Comparison of ENCODE assay signal across 41 mouse cellular contexts in the genomic region with DNA sequence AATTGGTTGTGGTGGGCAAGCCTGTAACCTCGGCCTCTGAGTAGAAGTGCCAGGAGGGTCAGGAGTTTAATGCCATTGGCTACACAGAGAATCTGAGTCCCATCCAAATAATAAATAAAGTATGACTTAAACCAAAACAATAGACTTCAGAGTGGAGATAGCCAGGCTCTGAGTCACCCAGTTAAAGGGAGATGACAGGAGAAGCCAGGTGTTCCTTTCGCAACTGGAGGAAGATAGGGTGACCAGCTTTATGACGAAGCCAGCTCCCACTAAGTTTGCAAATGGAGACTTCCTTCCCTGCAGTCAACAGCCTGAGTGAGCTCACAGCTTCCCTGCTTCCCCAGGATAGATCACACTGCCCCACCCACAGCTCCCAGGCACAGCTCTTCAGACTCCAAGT. TPM values are rescaled to one million over a fixed set of nuclear protein-coding genes. Genes with fewer than 3 reads are reported as not detected.
DNase-seq lines count a peak whose midpoint lies in the region; ATAC-seq and TF ChIP-seq lines count a peak whose summit lies in the region.
"Had no signal": no experiment of that assay in that cellular context is flagged by ENCODE, and none has a peak within 500 bp of the region (broad histone marks: within the 10 kb centered on the region; RNA-seq: fewer than 3 reads in every experiment).

No protein-coding gene starts in this region.

- no peak for TF ChIP-seq CTCF in lung, postnatal 0 days (IDR thresholded peaks at IDR 0.05)

- 45% methylated on average over 3 of the region's 3 CpGs for WGBS in lung, postnatal 0 days
- WGBS in forebrain, embryonic 10.5 days: 69% methylated on average over 3 of the region's 3 CpGs

- peak; percentile 43; the same call in 1 of the 2 replicates for ATAC-seq in lung, postnatal 0 days
- peak; percentile 54 for ATAC-seq in granulocyte monocyte progenitor cell, adult 5-6 weeks (replicated peaks; ENCODE audit: poor library complexity, severe bottlenecking)
- ATAC-seq in megakaryocyte progenitor cell, adult 5-6 weeks (replicated peaks; ENCODE audit: poor library complexity): peak; percentile 23; the same call in 1 of the 2 replicates
- ATAC-seq: activated CD4-positive, CD25-positive, alpha-beta regulatory T cell, adult 4 months; forebrain, embryonic 16.5 days; inflammation-experienced regulatory T-cells, adult 6 months; midbrain, embryonic 13.5 days had no signal

- no peaks in the 10 kb centered on the region for H3K36me3 ChIP-seq in lung, postnatal 0 days (ENCODE audit: insufficient read depth, low read length)
- H3K36me3 ChIP-seq in forebrain, embryonic 10.5 days (replicated peaks): no peaks in the 10 kb centered on the region
- H3K36me3 ChIP-seq: embryonic facial prominence, embryonic 13.5 days; hindbrain, embryonic 13.5 days; limb, embryonic 10.5 days; limb, embryonic 15.5 days; midbrain, embryonic 13.5 days; stomach, embryonic 15.5 days had no signal

- no peak overlapping the region for H3K27ac ChIP-seq in lung, postnatal 0 days (ENCODE audit: low read length)
- H3K27ac ChIP-seq in forebrain, embryonic 10.5 days: no peak overlapping the region
- H3K27ac ChIP-seq: embryonic facial prominence, embryonic 13.5 days; hindbrain, embryonic 13.5 days; kidney, postnatal 0 days; limb, embryonic 10.5 days; limb, embryonic 15.5 days; liver, embryonic 14.5 days; midbrain, embryonic 13.5 days; stomach, embryonic 15.5 days had no signal

- H3K9ac ChIP-seq in lung, postnatal 0 days (replicated peaks; ENCODE audit: low read depth): no peak overlapping the region
- H3K9ac ChIP-seq: embryonic facial prominence, embryonic 13.5 days; hindbrain, embryonic 13.5 days; limb, embryonic 15.5 days; liver, embryonic 14.5 days; midbrain, embryonic 13.5 days; stomach, embryonic 15.5 days had no signal

- H3K9me3 ChIP-seq in lung, postnatal 0 days (ENCODE audit: low read length): no peaks in the 10 kb centered on the region
- H3K9me3 ChIP-seq in forebrain, embryonic 10.5 days: no peaks in the 10 kb centered on the region
- H3K9me3 ChIP-seq: embryonic facial prominence, embryonic 13.5 days; hindbrain, embryonic 13.5 days; limb, embryonic 10.5 days; limb, embryonic 15.5 days; midbrain, embryonic 13.5 days; stomach, embryonic 15.5 days had no signal

- no peak for TF ChIP-seq EP300 in lung, postnatal 0 days (IDR thresholded peaks at IDR 0.05)

- H3K4me1 ChIP-seq in lung, postnatal 0 days (ENCODE audit: insufficient read depth, low read depth, low read length): no peaks in the 10 kb centered on the region
- peaks cover 12% of the 10 kb centered on the region for H3K4me1 ChIP-seq in forebrain, embryonic 10.5 days
- H3K4me1 ChIP-seq: embryonic facial prominence, embryonic 13.5 days; hindbrain, embryonic 13.5 days; limb, embryonic 15.5 days; midbrain, embryonic 13.5 days had no signal

- peak; percentile 42 for DNase-seq in lung, postnatal 0 days (ENCODE audit: low spot score)
- no peak for DNase-seq in lung, postnatal 4 days
- DNase-seq in thymus, postnatal 14 days: no peak
- DNase-seq in forebrain, embryonic 10.5 days (ENCODE audit: extremely low spot score, low spot score): no peak
- DNase-seq in heart, adult 11 months: no peak
- no peak for DNase-seq in cerebellum, adult 9-11 months
- DNase-seq: adrenal gland, adult 2 months; cerebellum, adult 8-10 months; heart, postnatal 4 days; kidney, adult 8-10 months; kidney, postnatal 4 days; layer of hippocampus, postnatal 36 days; lung, adult 2 months; retina, postnatal 1 day; right cerebral cortex, postnatal 14 days; thymus, adult 18-20 months; thymus, postnatal 36 days had no signal

- H3K27me3 ChIP-seq in lung, postnatal 0 days (replicated peaks; ENCODE audit: insufficient read depth, low read length): no peaks in the 10 kb centered on the region
- no peaks in the 10 kb centered on the region for H3K27me3 ChIP-seq in forebrain, embryonic 10.5 days (ENCODE audit: poor library complexity, severe bottlenecking)
- H3K27me3 ChIP-seq: embryonic facial prominence, embryonic 13.5 days; limb, embryonic 15.5 days; midbrain, embryonic 13.5 days; stomach, embryonic 15.5 days had no signal

- no peak overlapping the region for H3K4me3 ChIP-seq in lung, postnatal 0 days (ENCODE audit: low read depth, low read length)
- H3K4me3 ChIP-seq in forebrain, embryonic 10.5 days: no peak overlapping the region
- H3K4me3 ChIP-seq: embryonic facial prominence, embryonic 13.5 days; hindbrain, embryonic 13.5 days; limb, embryonic 10.5 days; limb, embryonic 15.5 days; midbrain, embryonic 13.5 days; stomach, embryonic 15.5 days had no signal

- H3K4me2 ChIP-seq in lung, postnatal 0 days (replicated peaks; ENCODE audit: low read depth, low read length): no peak overlapping the region
- H3K4me2 ChIP-seq: embryonic facial prominence, embryonic 13.5 days; heart, embryonic 11.5 days; hindbrain, embryonic 13.5 days; limb, embryonic 15.5 days; midbrain, embryonic 13.5 days; stomach, embryonic 15.5 days had no signal

RNA-seq across cellular contexts. Expression of a gene that starts 0.9 kb away (rescaled TPM):
- polyA plus RNA-seq in lung, postnatal 0 days (2015; fragmentation: Nextera tagmentation; extraction: Ambion mirVana): 0.18 and 0.47 TPM in 2 replicates
- not detected in 2 replicates for total RNA-seq in granulocyte monocyte progenitor cell, adult 5-6 weeks (2014; fragmentation: Nextera tagmentation)
- total RNA-seq in granulocyte monocyte progenitor cell, adult 5-6 weeks (2017): not detected in 2 replicates
- 0.22 and 0.27 TPM in 2 replicates for total RNA-seq in megakaryocyte progenitor cell, adult 5-6 weeks (2015)
- not detected in 2 replicates for total RNA-seq in megakaryocyte progenitor cell, adult 5-6 weeks (2017)
- polyA plus RNA-seq in forebrain, embryonic 10.5 days (2016; fragmentation: Nextera tagmentation; extraction: Ambion mirVana): not detected in 2 replicates
- total RNA-seq: adrenal gland, postnatal 4 days; common myeloid progenitor, adult 5-6 weeks; gastrocnemius, adult 8-10 months; heart, postnatal 4 days; layer of hippocampus, postnatal 36 days had no signal
- polyA plus RNA-seq: CD4-positive, CD25-positive, alpha-beta regulatory T cell, adult 4 months; embryonic facial prominence, embryonic 13.5 days; forebrain, embryonic 11.5 days; heart, embryonic 11.5 days; heart, postnatal 0 days; hindbrain, embryonic 13.5 days; limb, embryonic 10.5 days; limb, embryonic 15.5 days; midbrain, embryonic 13.5 days had no signal

RNA-seq across cellular contexts. Expression of a gene that starts 18.4 kb away (rescaled TPM):
- polyA plus RNA-seq in lung, postnatal 0 days (2015; fragmentation: Nextera tagmentation; extraction: Ambion mirVana): 0.57 and 0.77 TPM in 2 replicates
- total RNA-seq in granulocyte monocyte progenitor cell, adult 5-6 weeks (2014; fragmentation: Nextera tagmentation): not detected in 2 replicates
- not detected in 2 replicates for total RNA-seq in granulocyte monocyte progenitor cell, adult 5-6 weeks (2017)
- not detected in 2 replicates for total RNA-seq in megakaryocyte progenitor cell, adult 5-6 weeks (2015)
- not detected in 2 replicates for total RNA-seq in megakaryocyte progenitor cell, adult 5-6 weeks (2017)
- polyA plus RNA-seq in forebrain, embryonic 10.5 days (2016; fragmentation: Nextera tagmentation; extraction: Ambion mirVana): 0.58 and 0.63 TPM in 2 replicates
- total RNA-seq: adrenal gland, adult 2 months; adrenal gland, postnatal 4 days; common myeloid progenitor, adult 5-6 weeks; gastrocnemius, adult 8-10 months; heart, postnatal 4 days; layer of hippocampus, postnatal 36 days; megakaryocyte-erythroid progenitor cell, adult 5-6 weeks had no signal
- polyA plus RNA-seq: activated CD4-positive, CD25-positive, alpha-beta regulatory T cell, adult 4 months; adrenal gland, adult 2 months; CD4-positive, CD25-positive, alpha-beta regulatory T cell, adult 4 months; forebrain, embryonic 11.5 days; forebrain, embryonic 16.5 days; heart, embryonic 11.5 days; heart, postnatal 0 days; hindbrain, embryonic 13.5 days; inflammation-experienced regulatory T-cells, adult 6 months; liver, embryonic 14.5 days; neural tube, embryonic 14.5 days had no signal

RNA-seq across cellular contexts. Expression of a gene that starts 24.4 kb away (rescaled TPM):
- polyA plus RNA-seq in lung, postnatal 0 days (2015; fragmentation: Nextera tagmentation; extraction: Ambion mirVana): not detected in 2 replicates
- total RNA-seq in granulocyte monocyte progenitor cell, adult 5-6 weeks (2014; fragmentation: Nextera tagmentation): not detected in 2 replicates
- not detected in 2 replicates for total RNA-seq in granulocyte monocyte progenitor cell, adult 5-6 weeks (2017)
- total RNA-seq in megakaryocyte progenitor cell, adult 5-6 weeks (2015): not detected in 2 replicates
- total RNA-seq in megakaryocyte progenitor cell, adult 5-6 weeks (2017): not detected in 2 replicates
- not detected in 2 replicates for polyA plus RNA-seq in forebrain, embryonic 10.5 days (2016; fragmentation: Nextera tagmentation; extraction: Ambion mirVana)
- total RNA-seq: adrenal gland, adult 2 months; adrenal gland, postnatal 4 days; common myeloid progenitor, adult 5-6 weeks; gastrocnemius, adult 8-10 months; heart, postnatal 4 days; layer of hippocampus, adult 8-10 months; layer of hippocampus, postnatal 36 days; megakaryocyte-erythroid progenitor cell, adult 5-6 weeks had no signal
- polyA plus RNA-seq: activated CD4-positive, CD25-positive, alpha-beta regulatory T cell, adult 4 months; adrenal gland, adult 2 months; CD4-positive, CD25-positive, alpha-beta regulatory T cell, adult 4 months; embryonic facial prominence, embryonic 13.5 days; forebrain, embryonic 11.5 days; forebrain, embryonic 16.5 days; gonadal fat pad, adult 2 months; heart, embryonic 11.5 days; heart, postnatal 0 days; hindbrain, embryonic 13.5 days; inflammation-experienced regulatory T-cells, adult 6 months; kidney, postnatal 0 days; limb, embryonic 10.5 days; limb, embryonic 15.5 days; liver, embryonic 14.5 days; lung, adult 2 months; midbrain, embryonic 13.5 days; neural tube, embryonic 14.5 days; stomach, embryonic 15.5 days had no signal

RNA-seq across cellular contexts. Expression of a gene that starts 38.0 kb away (rescaled TPM):
- polyA plus RNA-seq in lung, postnatal 0 days (2015; fragmentation: Nextera tagmentation; extraction: Ambion mirVana): not detected in 2 replicates
- total RNA-seq in granulocyte monocyte progenitor cell, adult 5-6 weeks (2014; fragmentation: Nextera tagmentation): not detected in 2 replicates
- total RNA-seq in granulocyte monocyte progenitor cell, adult 5-6 weeks (2017): not detected in 2 replicates
- not detected in 2 replicates for total RNA-seq in megakaryocyte progenitor cell, adult 5-6 weeks (2015)
- total RNA-seq in megakaryocyte progenitor cell, adult 5-6 weeks (2017): not detected in 2 replicates
- not detected in 2 replicates for polyA plus RNA-seq in forebrain, embryonic 10.5 days (2016; fragmentation: Nextera tagmentation; extraction: Ambion mirVana)
- total RNA-seq: adrenal gland, adult 2 months; adrenal gland, postnatal 4 days; common myeloid progenitor, adult 5-6 weeks; gastrocnemius, adult 8-10 months; heart, postnatal 4 days; layer of hippocampus, adult 8-10 months; layer of hippocampus, postnatal 36 days; megakaryocyte-erythroid progenitor cell, adult 5-6 weeks had no signal
- polyA plus RNA-seq: activated CD4-positive, CD25-positive, alpha-beta regulatory T cell, adult 4 months; adrenal gland, adult 2 months; CD4-positive, CD25-positive, alpha-beta regulatory T cell, adult 4 months; embryonic facial prominence, embryonic 13.5 days; forebrain, embryonic 11.5 days; forebrain, embryonic 16.5 days; gonadal fat pad, adult 2 months; heart, embryonic 11.5 days; heart, postnatal 0 days; hindbrain, embryonic 13.5 days; inflammation-experienced regulatory T-cells, adult 6 months; kidney, postnatal 0 days; limb, embryonic 10.5 days; limb, embryonic 15.5 days; liver, embryonic 14.5 days; lung, adult 2 months; midbrain, embryonic 13.5 days; neural tube, embryonic 14.5 days; stomach, embryonic 15.5 days had no signal

RNA-seq across cellular contexts. Expression of a gene that starts 58.5 kb away (rescaled TPM):
- polyA plus RNA-seq in lung, postnatal 0 days (2015; fragmentation: Nextera tagmentation; extraction: Ambion mirVana): 0.18 TPM in 2 replicates
- total RNA-seq in granulocyte monocyte progenitor cell, adult 5-6 weeks (2014; fragmentation: Nextera tagmentation): not detected in 2 replicates
- total RNA-seq in granulocyte monocyte progenitor cell, adult 5-6 weeks (2017): not detected in 2 replicates
- total RNA-seq in megakaryocyte progenitor cell, adult 5-6 weeks (2015): not detected in 2 replicates
- not detected in 2 replicates for total RNA-seq in megakaryocyte progenitor cell, adult 5-6 weeks (2017)
- polyA plus RNA-seq in forebrain, embryonic 10.5 days (2016; fragmentation: Nextera tagmentation; extraction: Ambion mirVana): 0.11 and 0.16 TPM in 2 replicates
- total RNA-seq: adrenal gland, postnatal 4 days; common myeloid progenitor, adult 5-6 weeks; gastrocnemius, adult 8-10 months; heart, postnatal 4 days; layer of hippocampus, adult 8-10 months; layer of hippocampus, postnatal 36 days; megakaryocyte-erythroid progenitor cell, adult 5-6 weeks had no signal
- polyA plus RNA-seq: activated CD4-positive, CD25-positive, alpha-beta regulatory T cell, adult 4 months; CD4-positive, CD25-positive, alpha-beta regulatory T cell, adult 4 months; heart, postnatal 0 days; limb, embryonic 10.5 days; liver, embryonic 14.5 days had no signal
